Mouse (Mus musculus) limb, embryonic 15.5 days (tissue): ENCODE measurements around the gene Gpatch8. TPM values are rescaled to one million over a fixed set of nuclear protein-coding genes. Genes with fewer than 3 reads are reported as not detected.
A peak's percentile ranks its signal among the peaks of the same experiment; 100 is the strongest.

Experiments used
- ATAC-seq: fragments of 200-750 bp; cut with Nextera tagmentation; 2 replicates; pipeline ENCODE4 v1.8.0; 2017; ENCODE audit warnings: low read depth, moderate TSS enrichment; ENCODE audit not compliant: insufficient number of reproducible peaks, low FRiP score, low TSS enrichment
- H3K27ac ChIP-seq: fragments of 300-500 bp; sonication (generic); 2 replicates; pipeline ENCODE4 v1.5.1; 2015; ENCODE audit warnings: moderate library complexity, mild to moderate bottlenecking, inconsistent platforms
- H3K27me3 ChIP-seq: fragments of 300-500 bp; sonication (generic); 2 replicates; pipeline ENCODE4 v1.6.1; 2015; ENCODE audit warnings: inconsistent platforms
- H3K36me3 ChIP-seq: fragments of 300-500 bp; sonication (generic); 2 replicates; pipeline ENCODE4 v1.6.1; 2015; ENCODE audit warnings: inconsistent platforms
- H3K4me1 ChIP-seq: fragments of 300-500 bp; sonication (generic); 2 replicates; pipeline ENCODE4 v1.6.1; 2015; ENCODE audit warnings: inconsistent platforms
- H3K4me2 ChIP-seq: fragments of 300-500 bp; sonication (generic); 2 replicates; pipeline ENCODE4 v1.6.1; 2015; ENCODE audit warnings: mild to moderate bottlenecking, inconsistent platforms
- H3K4me3 ChIP-seq: fragments of 300-500 bp; sonication (generic); 2 replicates; pipeline ENCODE4 v1.5.1; 2015; ENCODE audit warnings: mild to moderate bottlenecking, inconsistent platforms
- H3K9ac ChIP-seq: fragments of 300-500 bp; sonication (generic); 2 replicates; pipeline ENCODE4 v1.6.1; 2015; ENCODE audit warnings: inconsistent platforms
- H3K9me3 ChIP-seq: fragments of 300-500 bp; sonication (generic); 2 replicates; pipeline ENCODE4 v1.6.1; 2016; ENCODE audit warnings: inconsistent platforms
- WGBS: fragments of 180-500 bp; shearing (Covaris S2); methylation state at CpG from one replicate; pipeline ENCODE4 v1.1.7; 2015; 5-methylcytosine and 5-hydroxymethylcytosine counted together
- polyA plus RNA-seq: library from polyadenylated mRNA; unstranded; fragments of >200 nt; fragmentation: Nextera tagmentation; extraction: Ambion mirVana; gene quantifications from 2 replicates; pipeline ENCODE4 v1.2.1, GENCODE M21; 2015

Gene Gpatch8
- polyA plus RNA-seq, 1 experiment from 2014 or later: 56.5 TPM

GRCm38 (mm10) chr11:102445891-102446361 lies 110.3 kb downstream of the Gpatch8 start:
- Histone ChIP-seq H3K4me1 (peaks cover 43% of the 10 kb centered on the region), H3K9me3 (no peaks in the 10 kb centered on the region), H3K9ac (peak overlapping the region; percentile 99; the same call in 1 of the 2 replicates), H3K36me3 (peaks cover 28% of the 10 kb centered on the region), H3K4me2 (peak overlapping the region; percentile 78), H3K27me3 (peaks cover 11% of the 10 kb centered on the region; the same call in 1 of the 2 replicates), H3K4me3 (peak overlapping the region; percentile 96), H3K27ac (peak overlapping the region; percentile 96)
- ATAC-seq: no peak
- 5% methylated on average over 7 of the region's 7 CpGs for WGBS

DNA sequence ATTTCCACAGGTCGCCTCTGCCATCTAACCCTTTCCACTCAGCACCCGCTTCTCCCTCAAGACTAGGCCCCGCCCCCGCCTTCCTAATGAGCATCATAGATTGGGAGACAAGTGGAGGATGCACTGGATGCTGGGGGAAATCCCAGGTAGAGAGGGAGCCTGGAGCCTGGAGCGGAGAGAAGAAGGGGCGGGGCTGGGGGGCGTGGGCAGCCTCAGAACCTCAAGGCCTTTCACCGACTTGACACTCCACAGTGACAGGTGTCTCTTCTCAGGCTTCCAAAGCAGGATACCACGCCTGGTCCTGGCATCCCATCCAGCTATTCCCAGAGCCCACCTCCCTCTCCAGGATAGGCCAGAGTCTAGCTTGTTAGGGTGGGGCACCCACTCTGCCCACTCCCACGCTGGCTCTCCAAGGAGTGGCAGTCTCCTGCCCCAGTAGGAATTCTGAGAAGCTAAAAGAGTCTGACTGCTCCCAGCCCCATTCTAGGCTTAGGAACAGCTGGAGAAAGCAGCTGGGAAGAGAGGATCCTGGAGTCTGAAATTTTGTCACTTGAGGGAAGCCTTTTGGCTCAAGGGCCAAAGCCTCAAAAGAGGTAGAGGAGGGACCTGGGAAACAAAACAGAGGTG lies 110.8 kb downstream of the Gpatch8 start:
- Histone ChIP-seq H3K36me3 (peaks cover 32% of the 10 kb centered on the region), H3K27ac (peak overlapping the region; percentile 96), H3K27me3 (peaks cover 8% of the 10 kb centered on the region; the same call in 1 of the 2 replicates), H3K9me3 (no peaks in the 10 kb centered on the region), H3K4me2 (peak overlapping the region; percentile 78), H3K4me1 (peaks cover 43% of the 10 kb centered on the region), H3K4me3 (peak overlapping the region; percentile 96), H3K9ac (no peak overlapping the region)
- 17% methylated on average over 10 of the region's 10 CpGs for WGBS
- ATAC-seq: peak; percentile 64

DNA sequence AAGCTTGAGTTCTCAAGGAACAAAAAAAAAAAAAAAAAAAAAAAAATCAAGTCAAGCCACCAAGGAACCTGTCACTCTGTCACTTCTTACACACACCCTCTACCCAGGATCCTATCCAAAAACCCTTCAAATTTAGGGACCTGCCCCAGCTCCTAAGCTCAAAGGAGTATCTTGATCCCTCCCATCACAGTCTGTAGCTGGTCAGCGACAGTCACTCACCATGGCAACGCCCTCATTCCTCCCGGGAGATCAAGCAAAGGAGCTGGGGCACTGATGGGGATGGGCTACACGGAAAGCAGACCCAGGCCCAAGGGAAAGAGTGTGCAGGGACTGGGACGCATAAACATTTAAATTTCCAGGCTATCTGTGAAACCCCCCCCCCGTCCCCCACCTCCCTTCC lies 111.4 kb downstream of the Gpatch8 start:
- H3K36me3 ChIP-seq: peaks cover 37% of the 10 kb centered on the region
- no peak overlapping the region; the same call in 1 of the 2 replicates for H3K4me2 ChIP-seq
- H3K9me3 ChIP-seq: no peaks in the 10 kb centered on the region
- no peak overlapping the region for H3K27ac ChIP-seq
- H3K9ac ChIP-seq: no peak overlapping the region
- no peak for ATAC-seq
- H3K4me1 ChIP-seq: peaks cover 43% of the 10 kb centered on the region
- H3K4me3 ChIP-seq: 0 out of 2 replicates have a peak overlapping the region, but pooled peaks have one; percentile 96
- H3K27me3 ChIP-seq: peaks cover 5% of the 10 kb centered on the region; the same call in 1 of the 2 replicates
- 15% methylated on average over 6 of the region's 6 CpGs for WGBS

GRCm38 (mm10) chr11:102444321-102444720 lies 111.9 kb downstream of the Gpatch8 start:
- Histone ChIP-seq H3K9me3 (no peaks in the 10 kb centered on the region), H3K27ac (no peak overlapping the region), H3K27me3 (peaks cover 9% of the 10 kb centered on the region), H3K4me3 (no peak overlapping the region), H3K36me3 (peaks cover 41% of the 10 kb centered on the region), H3K4me1 (peaks cover 43% of the 10 kb centered on the region), H3K4me2 (no peak overlapping the region), H3K9ac (no peak overlapping the region)
- ATAC-seq: no peak
- WGBS: 83% methylated on average over 3 of the region's 3 CpGs

GRCm38 (mm10) chr11:102443740-102444139 lies 112.5 kb downstream of the Gpatch8 start:
- Histone ChIP-seq H3K27me3 (peaks cover 13% of the 10 kb centered on the region), H3K9me3 (no peaks in the 10 kb centered on the region), H3K9ac (no peak overlapping the region), H3K36me3 (peaks cover 47% of the 10 kb centered on the region), H3K4me1 (peaks cover 43% of the 10 kb centered on the region), H3K4me2 (no peak overlapping the region), H3K27ac (no peak overlapping the region), H3K4me3 (no peak overlapping the region)
- 69% methylated on average over 12 of the region's 12 CpGs for WGBS
- no peak for ATAC-seq

GRCm38 (mm10) chr11:102442089-102442488 lies 114.1 kb downstream of the Gpatch8 start:
- Histone ChIP-seq H3K9me3 (no peaks in the 10 kb centered on the region), H3K27me3 (peaks cover 8% of the 10 kb centered on the region), H3K4me1 (peaks cover 46% of the 10 kb centered on the region), H3K36me3 (peaks cover 49% of the 10 kb centered on the region), H3K9ac (no peak overlapping the region), H3K27ac (no peak overlapping the region), H3K4me2 (no peak overlapping the region), H3K4me3 (no peak overlapping the region)
- 77% methylated on average over 6 of the region's 6 CpGs for WGBS
- no peak for ATAC-seq

DNA sequence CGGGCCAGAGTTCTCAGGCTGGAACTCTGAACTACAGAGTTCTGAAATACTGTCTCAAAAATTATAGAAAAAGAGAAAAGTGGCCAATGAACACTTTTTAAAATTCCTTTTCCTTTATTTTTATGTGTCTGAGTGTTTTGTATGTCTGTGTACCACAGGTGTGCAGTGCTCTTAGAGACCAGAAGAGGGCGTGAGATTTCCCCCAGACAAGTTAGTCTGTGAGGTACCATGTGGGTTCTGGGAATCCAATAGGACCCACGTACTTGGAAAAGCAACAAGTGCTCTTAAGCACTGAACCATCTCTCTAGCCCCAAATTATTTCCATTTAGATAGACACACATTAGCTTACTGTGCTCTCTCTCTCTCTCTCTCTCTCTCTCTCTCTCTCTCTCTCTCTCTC lies 114.8 kb downstream of the Gpatch8 start:
- ATAC-seq: no peak
- no peak overlapping the region for H3K4me3 ChIP-seq
- peaks cover 46% of the 10 kb centered on the region for H3K4me1 ChIP-seq
- no peaks in the 10 kb centered on the region for H3K9me3 ChIP-seq
- H3K4me2 ChIP-seq: no peak overlapping the region
- H3K27me3 ChIP-seq: peaks cover 8% of the 10 kb centered on the region
- WGBS: 84% methylated on average over 3 of the region's 3 CpGs
- H3K9ac ChIP-seq: no peak overlapping the region
- H3K27ac ChIP-seq: no peak overlapping the region
- H3K36me3 ChIP-seq: peaks cover 52% of the 10 kb centered on the region

GRCm38 (mm10) chr11:102440255-102440654 lies 115.9 kb downstream of the Gpatch8 start:
- Histone ChIP-seq H3K27ac (no peak overlapping the region), H3K36me3 (peaks cover 63% of the 10 kb centered on the region), H3K27me3 (peaks cover 8% of the 10 kb centered on the region), H3K9ac (no peak overlapping the region), H3K4me2 (no peak overlapping the region), H3K4me1 (peaks cover 34% of the 10 kb centered on the region), H3K9me3 (no peaks in the 10 kb centered on the region), H3K4me3 (no peak overlapping the region)
- no peak for ATAC-seq
- WGBS: 89% methylated on average over 8 of the region's 8 CpGs

GRCm38 (mm10) chr11:102439093-102440082 lies 116.8 kb downstream of the Gpatch8 start:
- Histone ChIP-seq H3K9ac (no peak overlapping the region), H3K4me3 (no peak overlapping the region), H3K4me2 (no peak overlapping the region), H3K4me1 (peaks cover 26% of the 10 kb centered on the region), H3K27me3 (peaks cover 8% of the 10 kb centered on the region), H3K36me3 (peaks cover 71% of the 10 kb centered on the region), H3K27ac (no peak overlapping the region), H3K9me3 (no peaks in the 10 kb centered on the region)
- WGBS: 79% methylated on average over 14 of the region's 14 CpGs
- ATAC-seq: no peak

DNA sequence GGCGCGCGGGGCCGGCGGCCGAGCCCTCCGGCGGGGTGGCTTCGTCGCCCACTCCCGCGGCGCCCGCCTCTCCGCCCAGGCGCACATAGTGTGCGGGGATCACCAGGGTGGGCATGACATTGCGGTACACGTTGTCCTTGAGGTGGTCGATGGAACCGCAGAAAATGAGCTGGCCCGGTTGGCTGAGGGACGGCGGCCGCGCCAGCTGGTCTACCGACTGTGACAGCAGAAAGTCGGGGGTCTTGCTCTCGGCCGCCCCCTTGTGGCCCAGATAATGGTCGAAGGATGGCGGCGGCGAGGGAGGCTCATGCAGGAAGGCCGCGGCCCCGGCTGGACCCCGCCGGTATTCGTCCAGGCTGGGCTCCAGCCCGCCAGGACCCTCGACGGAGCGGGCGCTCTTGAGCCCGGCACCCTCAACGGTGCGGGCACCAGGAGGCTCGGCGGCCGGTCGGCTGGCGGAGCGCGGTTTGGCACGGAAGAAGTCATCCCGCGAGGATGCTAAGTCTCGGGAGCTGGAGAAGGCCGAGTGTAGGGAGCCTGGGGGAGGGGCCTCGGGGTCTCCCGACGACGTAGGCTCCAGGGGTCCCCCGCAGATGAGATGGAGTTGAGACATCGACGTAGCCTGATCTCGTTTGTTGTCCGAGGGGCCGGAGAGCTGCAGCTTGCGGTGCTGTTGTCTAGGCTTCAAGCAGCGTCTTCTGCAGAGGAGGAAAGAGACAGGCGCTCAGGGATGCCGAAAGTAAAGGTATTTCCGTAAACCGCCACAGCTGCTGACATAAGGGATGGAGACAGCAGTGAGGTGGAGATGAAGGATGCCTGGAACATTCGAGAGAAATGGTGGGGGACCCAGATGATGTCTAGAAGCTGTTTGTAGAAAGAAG lies 117.7 kb downstream of the Gpatch8 start:
- H3K27ac ChIP-seq: no peak overlapping the region; the same call in 1 of the 2 replicates
- H3K9me3 ChIP-seq: no peaks in the 10 kb centered on the region
- WGBS: 13% methylated on average over 77 of the region's 77 CpGs
- H3K4me3 ChIP-seq: peak overlapping the region; percentile 45
- peaks cover 8% of the 10 kb centered on the region for H3K27me3 ChIP-seq
- H3K9ac ChIP-seq: peak overlapping the region; percentile 39
- H3K4me2 ChIP-seq: peak overlapping the region; percentile 77
- ATAC-seq: no peak
- peaks cover 74% of the 10 kb centered on the region for H3K36me3 ChIP-seq
- peaks cover 25% of the 10 kb centered on the region for H3K4me1 ChIP-seq
